Mouse (Mus musculus) embryonic facial prominence, embryonic 10.5 days (tissue): ENCODE data around the gene Gm21828. TPM values are rescaled to one million over a fixed set of nuclear protein-coding genes. Genes with fewer than 3 reads are reported as not detected.
"Not testable (repeated sequence)": the region's sequence is repeated elsewhere in the genome, so short reads cannot be mapped to it uniquely, and the experiment has no call there.

Experiments
- DNase-seq: peaks from one replicate; pipeline ENCODE4 v3.0.0-alpha.2; 2017; ENCODE audit warnings: low spot score
- H3K27ac ChIP-seq: fragments of 300-500 bp; sonication (generic); replicated peaks from 2 replicates; pipeline ENCODE4 v1.5.1; 2016; ENCODE audit warnings: mild to moderate bottlenecking
- H3K27me3 ChIP-seq: fragments of 300-500 bp; sonication (generic); replicated peaks from 2 replicates; pipeline ENCODE4 v1.6.1; 2016; ENCODE audit warnings: low read depth, mild to moderate bottlenecking; ENCODE audit not compliant: poor library complexity, severe bottlenecking
- H3K36me3 ChIP-seq: fragments of 300-500 bp; sonication (generic); replicated peaks from 2 replicates; pipeline ENCODE4 v1.6.1; 2016; ENCODE audit warnings: mild to moderate bottlenecking, moderate library complexity
- H3K4me1 ChIP-seq: fragments of 300-500 bp; sonication (generic); 2 replicates; pipeline ENCODE4 v1.6.1; 2016
- H3K4me3 ChIP-seq: fragments of 300-500 bp; sonication (generic); 2 replicates; pipeline ENCODE4 v1.5.1; 2016; ENCODE audit warnings: mild to moderate bottlenecking, moderate library complexity
- H3K9me3 ChIP-seq: fragments of 300-500 bp; sonication (generic); 2 replicates; pipeline ENCODE4 v1.6.1; 2016; ENCODE audit warnings: mild to moderate bottlenecking
- WGBS: fragments of 180-500 bp; shearing (Covaris S2); methylation state at CpG from one replicate; pipeline ENCODE4 v1.1.7; 2016; 5-methylcytosine and 5-hydroxymethylcytosine counted together
- polyA plus RNA-seq: library from polyadenylated mRNA; unstranded; fragments of >200 nt; fragmentation: Nextera tagmentation; extraction: Ambion mirVana; gene quantifications from 2 replicates; pipeline ENCODE4 v1.2.1, GENCODE M21; 2016

The Gm21828 gene
- not detected in 2 replicates for polyA plus RNA-seq

GRCm38 (mm10) chrY:13223828-13224227, at the start of gene Gm21828:
Gene Gm21828, minus strand, starts transcription at chrY:13223928.
- H3K27ac ChIP-seq: not testable (repeated sequence)
- WGBS: no CpG with 5 or more reads among the region's 3 CpGs

DNA sequence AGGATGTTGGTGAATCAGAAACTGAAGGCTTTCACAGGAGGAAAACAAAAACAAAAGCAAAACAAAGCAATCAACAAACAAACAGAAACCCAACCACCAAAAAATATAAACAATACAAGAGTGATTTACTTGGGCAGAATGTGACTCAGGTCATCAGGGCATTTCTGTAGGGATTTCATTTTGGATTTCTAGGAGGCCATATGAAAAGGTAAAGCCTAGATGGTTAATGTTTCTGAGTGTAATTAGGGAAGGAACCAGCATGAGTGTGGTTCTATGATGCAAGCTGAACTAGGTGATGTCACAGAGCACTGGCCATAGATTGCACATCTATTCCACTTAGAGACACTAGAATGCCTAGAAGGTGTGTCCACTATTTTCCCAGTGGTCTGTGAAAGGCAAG, 28.4 kb upstream of the Gm21828 start, which contains the start of the genes Gm21440 and Gm21454:
Gene Gm21440, plus strand, starts transcription at position 301 of the 400 bp plus-strand sequence.
Gene Gm21454, plus strand, starts transcription at position 352 of the 400 bp plus-strand sequence.
- not testable (repeated sequence) for H3K27ac ChIP-seq, H3K27me3 ChIP-seq, H3K36me3 ChIP-seq, H3K9me3 ChIP-seq, H3K4me1 ChIP-seq, H3K4me3 ChIP-seq, DNase-seq

More at GRCm38 (mm10) chrY:13223828-13224227, at the start of gene Gm21828:
- H3K9me3 ChIP-seq, H3K4me1 ChIP-seq, H3K27me3 ChIP-seq, H3K36me3 ChIP-seq, DNase-seq, H3K4me3 ChIP-seq: not testable (repeated sequence)

Other genes starting within 250 kb of the Gm21828 start
- gene Gm20807, start 181.0 kb downstream of the Gm21828 start, polyA plus RNA-seq: not detected in 2 replicates
- gene Gm21891, start 90.4 kb downstream of the Gm21828 start, polyA plus RNA-seq: not detected in 2 replicates
- gene Gm21425, start 62.0 kb downstream of the Gm21828 start, polyA plus RNA-seq: not detected in 2 replicates
- not detected in 2 replicates for gene Gm21440, start 28.5 kb upstream of the Gm21828 start, polyA plus RNA-seq
- not detected in 2 replicates for gene Gm21454, start 28.5 kb upstream of the Gm21828 start, polyA plus RNA-seq
- not detected in 2 replicates for gene Gm21725, start 125.1 kb upstream of the Gm21828 start, polyA plus RNA-seq
- gene Gm21866, start 241.7 kb upstream of the Gm21828 start, polyA plus RNA-seq: not detected in 2 replicates